Mouse (Mus musculus): ENCODE data around the gene Taf8.
A peak's percentile ranks its signal among the peaks of the same experiment; 100 is the strongest.

The Taf8 gene

GRCm38 (mm10) chr17:47501946-47502706 is at the start of gene Taf8:
TSS of gene Taf8 (minus strand) at chr17:47502292.
- DNase-seq (ENCODE audit: low spot score): peak; percentile 93

- no peak for DNase-seq (ENCODE audit: low spot score)
Measured at GRCm38 (mm10) chr17:47551049-47551448, 49.0 kb upstream of the Taf8 start.

GRCm38 (mm10) chr17:47545861-47546331 is 43.8 kb upstream of the Taf8 start:
- no peak for DNase-seq (ENCODE audit: low spot score)

- DNase-seq (ENCODE audit: low spot score): no peak
Measured at GRCm38 (mm10) chr17:47545154-47545553, 43.1 kb upstream of the Taf8 start.

GRCm38 (mm10) chr17:47543051-47543650 is 41.1 kb upstream of the Taf8 start:
- peak; percentile 50 for DNase-seq (ENCODE audit: low spot score)

- no peak for DNase-seq (ENCODE audit: low spot score)
Measured at GRCm38 (mm10) chr17:47542061-47542460, 40.0 kb upstream of the Taf8 start.

GRCm38 (mm10) chr17:47539128-47539527 is 37.0 kb upstream of the Taf8 start:
- DNase-seq (ENCODE audit: low spot score): no peak

GRCm38 (mm10) chr17:47538049-47538448 is 36.0 kb upstream of the Taf8 start:
- DNase-seq (ENCODE audit: low spot score): no peak

GRCm38 (mm10) chr17:47535812-47536236 is 33.7 kb upstream of the Taf8 start:
- no peak for DNase-seq (ENCODE audit: low spot score)

- no peak for DNase-seq (ENCODE audit: low spot score)
Measured at GRCm38 (mm10) chr17:47533691-47534090, 31.6 kb upstream of the Taf8 start.

- DNase-seq (ENCODE audit: low spot score): no peak
Measured at GRCm38 (mm10) chr17:47532364-47532763, 30.3 kb upstream of the Taf8 start.

- no peak for DNase-seq (ENCODE audit: low spot score)
Measured at GRCm38 (mm10) chr17:47531387-47531818, 29.3 kb upstream of the Taf8 start.

GRCm38 (mm10) chr17:47529595-47529994 is 27.5 kb upstream of the Taf8 start:
- DNase-seq (ENCODE audit: low spot score): no peak

- DNase-seq (ENCODE audit: low spot score): no peak
Measured at GRCm38 (mm10) chr17:47528919-47529318, 26.8 kb upstream of the Taf8 start.

GRCm38 (mm10) chr17:47527581-47528300 is 25.6 kb upstream of the Taf8 start:
- DNase-seq (ENCODE audit: low spot score): peak; percentile 57

GRCm38 (mm10) chr17:47526856-47527520 is 24.9 kb upstream of the Taf8 start:
- no peak for DNase-seq (ENCODE audit: low spot score)

- no peak for DNase-seq (ENCODE audit: low spot score)
Measured at GRCm38 (mm10) chr17:47524991-47525390, 22.9 kb upstream of the Taf8 start.

GRCm38 (mm10) chr17:47524055-47524454 is 22.0 kb upstream of the Taf8 start:
- DNase-seq (ENCODE audit: low spot score): no peak

GRCm38 (mm10) chr17:47523211-47523682 is 21.2 kb upstream of the Taf8 start:
- DNase-seq (ENCODE audit: low spot score): no peak

GRCm38 (mm10) chr17:47522536-47522935 is 20.4 kb upstream of the Taf8 start:
- no peak for DNase-seq (ENCODE audit: low spot score)

GRCm38 (mm10) chr17:47521551-47522258 is 19.6 kb upstream of the Taf8 start:
- DNase-seq (ENCODE audit: low spot score): peak; percentile 76
